Mouse (Mus musculus) intestine, embryonic 15.5 days (tissue): ENCODE measurements around the gene Hspa1b. TPM values are rescaled to one million over a fixed set of nuclear protein-coding genes. Genes with fewer than 3 reads are reported as not detected.
"Not testable (repeated sequence)": the region's sequence is repeated elsewhere in the genome, so short reads cannot be mapped to it uniquely, and the experiment has no call there.

Source experiments
- ATAC-seq: fragments of 200-750 bp; cut with Nextera tagmentation; 2 replicates; pipeline ENCODE4 v1.8.0; 2017; ENCODE audit warnings: moderate TSS enrichment, moderate library complexity
- H3K27ac ChIP-seq: fragments of 300-500 bp; sonication (generic); 2 replicates; pipeline ENCODE4 v1.5.1; 2015; ENCODE audit warnings: mild to moderate bottlenecking, inconsistent platforms
- H3K27me3 ChIP-seq: fragments of 300-500 bp; sonication (generic); replicated peaks from 2 replicates; pipeline ENCODE4 v1.6.1; 2015; ENCODE audit warnings: inconsistent platforms
- H3K36me3 ChIP-seq: fragments of 300-500 bp; sonication (generic); 2 replicates; pipeline ENCODE4 v1.6.1; 2015; ENCODE audit warnings: inconsistent platforms
- H3K4me1 ChIP-seq: fragments of 300-500 bp; sonication (generic); replicated peaks from 2 replicates; pipeline ENCODE4 v1.6.1; 2015; ENCODE audit warnings: inconsistent platforms
- H3K4me2 ChIP-seq: fragments of 300-500 bp; sonication (generic); replicated peaks from 2 replicates; pipeline ENCODE4 v1.6.1; 2015; ENCODE audit warnings: mild to moderate bottlenecking, inconsistent platforms
- H3K4me3 ChIP-seq: fragments of 300-500 bp; sonication (generic); replicated peaks from 2 replicates; pipeline ENCODE4 v1.5.1; 2015; ENCODE audit warnings: inconsistent platforms
- H3K9ac ChIP-seq: fragments of 300-500 bp; sonication (generic); 2 replicates; pipeline ENCODE4 v1.6.1; 2015; ENCODE audit warnings: inconsistent platforms
- H3K9me3 ChIP-seq: fragments of 300-500 bp; sonication (generic); 2 replicates; pipeline ENCODE4 v1.6.1; 2016; ENCODE audit warnings: inconsistent platforms
- WGBS: fragments of 180-500 bp; shearing (Covaris S2); methylation state at CpG from one replicate; pipeline ENCODE4 v1.1.7; 2015; 5-methylcytosine and 5-hydroxymethylcytosine counted together
- polyA plus RNA-seq: library from polyadenylated mRNA; unstranded; fragments of >200 nt; fragmentation: Nextera tagmentation; extraction: Ambion mirVana; gene quantifications from 2 replicates; pipeline ENCODE4 v1.2.1, GENCODE M21; 2015

The Hspa1b gene
- polyA plus RNA-seq, 1 experiment from 2014 or later, result 0.43 TPM

- WGBS, result 91% methylated on average over 15 of the region's 15 CpGs
- Histone ChIP-seq H3K9me3 (no peaks in the 10 kb centered on the region), H3K4me1 (peaks cover 43% of the 10 kb centered on the region), H3K9ac (peak overlapping the region; percentile 62; the same call in 1 of the 2 replicates), H3K36me3 (0 out of 2 replicates have a peak, but pooled peaks cover 4% of the 10 kb centered on the region), H3K27me3 (no peaks in the 10 kb centered on the region), H3K4me2 (peak overlapping the region; percentile 93), H3K27ac (0 out of 2 replicates have a peak overlapping the region, but pooled peaks have one; percentile 74), H3K4me3 (peak overlapping the region; percentile 42)
- no peak for ATAC-seq
These were observed 39.7 kb upstream of the Hspa1b start for GRCm38 (mm10) chr17:34998526-34999430.

- Histone ChIP-seq H3K36me3 (0 out of 2 replicates have a peak, but pooled peaks cover 4% of the 10 kb centered on the region), H3K4me3 (no peak overlapping the region), H3K9ac (no peak overlapping the region), H3K4me2 (peak overlapping the region; percentile 36), H3K27ac (no peak overlapping the region), H3K4me1 (peaks cover 27% of the 10 kb centered on the region), H3K27me3 (no peaks in the 10 kb centered on the region), H3K9me3 (no peaks in the 10 kb centered on the region)
- WGBS, result 87% methylated on average over 5 of the region's 5 CpGs
- ATAC-seq, result no peak
These were observed 38.1 kb upstream of the Hspa1b start for GRCm38 (mm10) chr17:34997142-34997483.

GRCm38 (mm10) chr17:34996411-34997141 is 37.5 kb upstream of the Hspa1b start:
- Histone ChIP-seq H3K27me3 (no peaks in the 10 kb centered on the region), H3K4me3 (no peak overlapping the region), H3K4me2 (peak overlapping the region; percentile 36), H3K4me1 (peaks cover 27% of the 10 kb centered on the region), H3K36me3 (0 out of 2 replicates have a peak, but pooled peaks cover 4% of the 10 kb centered on the region), H3K9me3 (no peaks in the 10 kb centered on the region), H3K9ac (no peak overlapping the region), H3K27ac (no peak overlapping the region)
- WGBS, result 88% methylated on average over 13 of the region's 14 CpGs
- ATAC-seq, result no peak

GRCm38 (mm10) chr17:34995927-34996326 is 36.9 kb upstream of the Hspa1b start:
- H3K4me3 ChIP-seq, H3K9me3 ChIP-seq, ATAC-seq, H3K9ac ChIP-seq, H3K27ac ChIP-seq, H3K36me3 ChIP-seq, H3K27me3 ChIP-seq, H3K4me2 ChIP-seq: not testable (repeated sequence)
- peaks cover 27% of the 10 kb centered on the region for H3K4me1 ChIP-seq
- 96% methylated on average over 4 of the region's 4 CpGs for WGBS

DNA sequence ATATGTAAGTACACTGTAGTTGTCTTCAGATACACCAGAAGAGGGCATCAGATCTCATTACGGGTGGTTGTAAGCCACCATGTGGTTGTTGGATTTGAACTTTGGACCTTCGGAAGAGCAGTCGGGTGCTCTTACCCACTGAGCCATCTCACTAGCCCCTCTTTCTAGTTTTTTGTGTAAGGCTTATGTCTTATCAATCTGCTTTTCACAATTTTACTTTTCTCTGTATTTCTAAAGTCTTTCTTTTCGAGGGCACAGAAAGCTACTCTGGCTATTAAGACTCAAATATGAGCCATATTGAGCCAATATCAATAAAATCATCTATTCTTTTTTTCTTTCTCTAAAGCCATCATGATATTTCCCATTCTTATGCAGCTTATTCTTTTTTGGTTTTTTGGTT is 36.2 kb upstream of the Hspa1b start:
- 80% methylated on average over 4 of the region's 4 CpGs for WGBS
- peaks cover 27% of the 10 kb centered on the region for H3K4me1 ChIP-seq
- not testable (repeated sequence) for H3K9me3 ChIP-seq, H3K9ac ChIP-seq, H3K36me3 ChIP-seq, H3K27me3 ChIP-seq, H3K4me3 ChIP-seq, ATAC-seq, H3K4me2 ChIP-seq, H3K27ac ChIP-seq

DNA sequence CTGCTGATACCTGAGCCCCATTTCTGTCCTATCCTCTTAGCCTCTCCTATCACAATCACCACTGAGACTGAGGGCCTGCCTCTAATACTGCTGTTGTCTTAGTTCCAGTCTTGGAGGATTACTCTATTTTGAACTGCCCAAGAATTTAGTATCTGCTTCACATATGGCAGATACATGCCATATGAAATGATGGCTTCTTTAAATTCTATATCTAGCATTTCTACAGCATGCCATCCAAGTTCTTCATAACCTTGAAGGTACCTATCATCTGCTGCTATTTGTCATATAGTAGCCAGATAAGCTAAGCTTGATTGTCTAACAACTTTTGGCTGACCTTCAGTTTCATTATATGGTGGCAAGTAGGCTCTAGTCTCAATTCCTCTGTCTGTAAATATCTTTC is 35.7 kb upstream of the Hspa1b start:
- H3K27ac ChIP-seq, result no peak overlapping the region
- H3K36me3 ChIP-seq, result 0 out of 2 replicates have a peak, but pooled peaks cover 10% of the 10 kb centered on the region
- ATAC-seq, result no peak
- no peak overlapping the region for H3K4me2 ChIP-seq
- H3K27me3 ChIP-seq, result no peaks in the 10 kb centered on the region
- no peaks in the 10 kb centered on the region for H3K9me3 ChIP-seq
- H3K4me1 ChIP-seq, result peaks cover 23% of the 10 kb centered on the region
- no peak overlapping the region for H3K9ac ChIP-seq
- H3K4me3 ChIP-seq, result no peak overlapping the region

DNA sequence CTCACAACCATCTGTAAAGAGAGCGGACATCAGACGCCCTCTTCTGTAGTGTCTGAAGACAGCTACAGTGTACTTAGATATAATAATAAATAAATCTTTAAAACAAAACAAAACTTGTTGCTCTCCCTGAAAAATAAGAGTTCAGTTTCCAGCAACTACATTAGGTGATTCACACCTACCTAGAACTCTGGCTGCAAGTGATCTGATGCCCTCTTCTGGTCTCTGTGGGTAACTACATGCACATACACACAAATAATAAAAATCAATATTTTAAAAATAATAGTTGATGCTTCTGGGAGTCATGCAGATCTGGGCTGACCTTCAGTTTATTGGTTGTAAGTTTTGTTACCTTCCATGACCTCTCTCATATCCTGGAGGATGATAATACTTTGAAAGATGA is 25.2 kb upstream of the Hspa1b start:
- no peak overlapping the region for H3K9ac ChIP-seq
- H3K4me3 ChIP-seq, result no peak overlapping the region
- H3K4me1 ChIP-seq, result peaks cover 17% of the 10 kb centered on the region; the same call in 1 of the 2 replicates
- WGBS, result 78% methylated on average over 2 of the region's 2 CpGs
- H3K27me3 ChIP-seq, result no peaks in the 10 kb centered on the region
- H3K4me2 ChIP-seq, result no peak overlapping the region
- no peaks in the 10 kb centered on the region for H3K9me3 ChIP-seq
- H3K36me3 ChIP-seq, result peaks cover 17% of the 10 kb centered on the region
- no peak for ATAC-seq
- no peak overlapping the region for H3K27ac ChIP-seq

DNA sequence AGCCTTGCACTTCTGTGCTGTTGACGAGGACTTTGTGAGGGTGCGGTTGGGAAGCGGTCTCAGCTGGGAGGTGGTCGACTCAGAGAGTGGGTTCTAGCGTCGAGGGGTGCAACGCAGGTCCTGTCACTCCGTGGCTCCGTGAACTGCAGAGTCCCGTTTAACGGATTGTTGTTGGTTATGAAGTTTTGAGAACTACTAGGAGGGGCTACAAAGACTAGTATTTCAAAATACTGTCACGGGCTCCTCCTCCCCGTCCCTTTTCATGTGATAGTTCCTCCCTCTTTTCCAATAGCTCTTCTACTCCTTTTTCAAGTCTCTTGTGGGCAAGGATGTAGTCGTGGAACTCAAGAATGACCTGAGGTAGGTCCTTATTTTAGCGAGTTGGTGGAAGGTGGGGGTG is 23.3 kb upstream of the Hspa1b start:
- H3K36me3 ChIP-seq, result peaks cover 17% of the 10 kb centered on the region
- peak overlapping the region; percentile 84 for H3K9ac ChIP-seq
- H3K9me3 ChIP-seq, result no peaks in the 10 kb centered on the region
- WGBS, result under 1% methylated on average over 15 of the region's 15 CpGs
- H3K4me2 ChIP-seq, result peak overlapping the region; percentile 74
- no peaks in the 10 kb centered on the region for H3K27me3 ChIP-seq
- H3K27ac ChIP-seq, result peak overlapping the region; percentile 99
- peak overlapping the region; percentile 79 for H3K4me3 ChIP-seq
- peaks cover 17% of the 10 kb centered on the region; the same call in 1 of the 2 replicates for H3K4me1 ChIP-seq
- no peak; the same call in none of the 2 replicates for ATAC-seq

- H3K4me3 ChIP-seq, result peak within 1 kb of the TSS; percentile 79
- no peaks in the 10 kb centered on the region for H3K9me3 ChIP-seq
- H3K27me3 ChIP-seq, result no peaks in the 10 kb centered on the region
- ATAC-seq, result peak; percentile 96
- H3K4me1 ChIP-seq, result peaks cover 17% of the 10 kb centered on the region; the same call in 1 of the 2 replicates
- peak within 1 kb of the TSS; percentile 74 for H3K4me2 ChIP-seq
- peak within 1 kb of the TSS; percentile 99 for H3K27ac ChIP-seq
- peak within 1 kb of the TSS; percentile 84 for H3K9ac ChIP-seq
- WGBS, result under 1% methylated on average over 58 of the region's 58 CpGs
- H3K36me3 ChIP-seq, result peaks cover 17% of the 10 kb centered on the region
These were observed 22.7 kb upstream of the Hspa1b start, which contains the start of gene Lsm2 for GRCm38 (mm10) chr17:34981690-34982180. Lsm2 (plus strand) TSS chr17:34981862.

GRCm38 (mm10) chr17:34980655-34981054 is 21.6 kb upstream of the Hspa1b start:
- ATAC-seq, result 0 out of 2 replicates have a peak, but pooled peaks have one; percentile 22
- Histone ChIP-seq H3K9ac (peak overlapping the region; percentile 84; the same call in 1 of the 2 replicates), H3K4me1 (peaks cover 17% of the 10 kb centered on the region; the same call in 1 of the 2 replicates), H3K27ac (peak overlapping the region; percentile 99; the same call in 1 of the 2 replicates), H3K9me3 (no peaks in the 10 kb centered on the region), H3K27me3 (no peaks in the 10 kb centered on the region), H3K4me2 (peak overlapping the region; percentile 74), H3K36me3 (peaks cover 8% of the 10 kb centered on the region), H3K4me3 (peak overlapping the region; percentile 79)
- 11% methylated on average over 2 of the region's 2 CpGs for WGBS

DNA sequence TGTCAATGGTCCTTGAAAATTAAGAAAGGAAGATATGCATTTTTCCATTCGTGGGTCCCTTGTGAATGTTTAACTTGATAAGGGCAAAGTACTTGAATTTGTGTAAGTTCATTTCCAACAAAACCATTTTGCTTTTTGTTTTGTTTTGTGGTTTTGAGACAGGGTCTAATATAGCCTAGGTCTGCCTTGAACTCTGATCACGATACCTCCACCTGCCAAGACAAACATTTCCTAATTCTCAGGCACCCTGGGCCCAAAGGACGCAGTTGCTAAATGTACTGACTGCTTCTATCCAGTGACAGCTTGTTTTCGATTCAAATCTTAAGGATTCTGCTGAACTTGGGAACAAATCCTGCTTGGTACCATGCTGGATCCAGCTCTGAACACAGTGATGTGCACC is 20.6 kb upstream of the Hspa1b start:
- no peak overlapping the region for H3K9ac ChIP-seq
- H3K4me1 ChIP-seq, result peaks cover 17% of the 10 kb centered on the region; the same call in 1 of the 2 replicates
- ATAC-seq, result no peak
- H3K27ac ChIP-seq, result no peak overlapping the region
- H3K4me3 ChIP-seq, result no peak overlapping the region
- no peaks in the 10 kb centered on the region for H3K27me3 ChIP-seq
- H3K36me3 ChIP-seq, result no peaks in the 10 kb centered on the region
- H3K4me2 ChIP-seq, result no peak overlapping the region
- H3K9me3 ChIP-seq, result no peaks in the 10 kb centered on the region
- 85% methylated on average over 4 of the region's 4 CpGs for WGBS

DNA sequence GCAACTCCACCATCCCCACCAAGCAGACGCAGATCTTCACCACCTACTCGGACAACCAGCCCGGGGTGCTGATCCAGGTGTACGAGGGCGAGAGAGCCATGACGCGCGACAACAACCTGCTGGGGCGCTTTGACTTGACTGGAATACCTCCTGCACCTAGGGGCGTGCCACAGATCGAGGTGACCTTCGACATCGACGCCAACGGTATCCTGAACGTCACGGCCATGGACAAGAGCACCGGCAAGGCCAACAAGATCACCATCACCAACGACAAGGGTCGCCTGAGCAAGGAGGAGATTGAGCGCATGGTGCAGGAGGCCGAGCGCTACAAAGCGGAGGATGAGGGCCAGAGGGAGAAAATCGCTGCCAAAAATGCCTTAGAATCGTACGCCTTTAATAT is 19.2 kb upstream of the Hspa1b start:
- 89% methylated on average over 27 of the region's 27 CpGs for WGBS
- Histone ChIP-seq H3K9ac (no peak overlapping the region), H3K27me3 (no peaks in the 10 kb centered on the region), H3K36me3 (no peaks in the 10 kb centered on the region), H3K4me1 (peaks cover 13% of the 10 kb centered on the region; the same call in 1 of the 2 replicates), H3K4me3 (no peak overlapping the region), H3K9me3 (no peaks in the 10 kb centered on the region), H3K4me2 (no peak overlapping the region), H3K27ac (no peak overlapping the region)
- no peak for ATAC-seq
